Mouse (Mus musculus): Measurements from ENCODE around the gene Ndufab1.
A peak's percentile ranks its signal among the peaks of the same experiment; 100 is the strongest.

The Ndufab1 gene

GRCm38 (mm10) chr7:122094564-122095330, 6.9 kb downstream of the Ndufab1 start:
- peak; percentile 54 for DNase-seq (ENCODE audit: low read depth, low spot score)
- H3K36me3 ChIP-seq (ENCODE audit: control insufficient read depth, insufficient read depth, low read length, poor library complexity, severe bottlenecking): peaks cover 13% of the 10 kb centered on the region; the same call in 1 of the 2 replicates
- H3K27me3 ChIP-seq (ENCODE audit: control insufficient read depth, insufficient read depth, low read length, poor library complexity, severe bottlenecking): no peaks in the 10 kb centered on the region

GRCm38 (mm10) chr7:122087195-122087982, 14.3 kb downstream of the Ndufab1 start:
- Histone ChIP-seq H3K36me3 (ENCODE audit: control insufficient read depth, insufficient read depth, low read length, poor library complexity, severe bottlenecking) (peaks cover 9% of the 10 kb centered on the region; the same call in 1 of the 2 replicates), H3K27me3 (ENCODE audit: control insufficient read depth, insufficient read depth, low read length, poor library complexity, severe bottlenecking) (no peaks in the 10 kb centered on the region)
- DNase-seq (ENCODE audit: low read depth, low spot score): peak; percentile 69

- Histone ChIP-seq H3K27me3 (ENCODE audit: control insufficient read depth, insufficient read depth, low read length, poor library complexity, severe bottlenecking) (no peaks in the 10 kb centered on the region), H3K36me3 (ENCODE audit: control insufficient read depth, insufficient read depth, low read length, poor library complexity, severe bottlenecking) (peaks cover 19% of the 10 kb centered on the region; the same call in 1 of the 2 replicates)
- no peak for DNase-seq (ENCODE audit: low read depth, low spot score)
These were observed 20.6 kb downstream of the Ndufab1 start for GRCm38 (mm10) chr7:122081071-122081470.

- Histone ChIP-seq H3K27me3 (ENCODE audit: control insufficient read depth, insufficient read depth, low read length, poor library complexity, severe bottlenecking) (no peaks in the 10 kb centered on the region), H3K36me3 (ENCODE audit: control insufficient read depth, insufficient read depth, low read length, poor library complexity, severe bottlenecking) (peaks cover 20% of the 10 kb centered on the region)
- DNase-seq (ENCODE audit: low read depth, low spot score): no peak
These were observed 21.7 kb downstream of the Ndufab1 start for GRCm38 (mm10) chr7:122079798-122080554.

- DNase-seq (ENCODE audit: low read depth, low spot score): no peak
- Histone ChIP-seq H3K36me3 (ENCODE audit: control insufficient read depth, insufficient read depth, low read length, poor library complexity, severe bottlenecking) (peaks cover 25% of the 10 kb centered on the region), H3K27me3 (ENCODE audit: control insufficient read depth, insufficient read depth, low read length, poor library complexity, severe bottlenecking) (no peaks in the 10 kb centered on the region)
These were observed 27.3 kb downstream of the Ndufab1 start for GRCm38 (mm10) chr7:122074374-122074773.

GRCm38 (mm10) chr7:122067517-122068381, 33.9 kb downstream of the Ndufab1 start:
- peaks cover 6% of the 10 kb centered on the region; the same call in 1 of the 2 replicates for H3K36me3 ChIP-seq (ENCODE audit: control insufficient read depth, insufficient read depth, low read length, poor library complexity, severe bottlenecking)
- no peaks in the 10 kb centered on the region for H3K27me3 ChIP-seq (ENCODE audit: control insufficient read depth, insufficient read depth, low read length, poor library complexity, severe bottlenecking)
- DNase-seq (ENCODE audit: low read depth, low spot score): peak; percentile 38

- H3K27me3 ChIP-seq (ENCODE audit: control insufficient read depth, insufficient read depth, low read length, poor library complexity, severe bottlenecking): no peaks in the 10 kb centered on the region
- DNase-seq (ENCODE audit: low read depth, low spot score): peak; percentile 95
- H3K36me3 ChIP-seq (ENCODE audit: control insufficient read depth, insufficient read depth, low read length, poor library complexity, severe bottlenecking): peaks cover 4% of the 10 kb centered on the region; the same call in 1 of the 2 replicates
These were observed 34.7 kb downstream of the Ndufab1 start, which contains the start of the genes Ubfd1 and Ears2 for GRCm38 (mm10) chr7:122066945-122067516. Gene Ubfd1 (plus strand): TSS chr7:122067175. Gene Ears2 (minus strand): TSS chr7:122067263.

- H3K36me3 ChIP-seq (ENCODE audit: control insufficient read depth, insufficient read depth, low read length, poor library complexity, severe bottlenecking): 0 out of 2 replicates have a peak, but pooled peaks cover 2% of the 10 kb centered on the region
- no peaks in the 10 kb centered on the region for H3K27me3 ChIP-seq (ENCODE audit: control insufficient read depth, insufficient read depth, low read length, poor library complexity, severe bottlenecking)
- DNase-seq (ENCODE audit: low read depth, low spot score): no peak
These were observed 35.4 kb downstream of the Ndufab1 start for GRCm38 (mm10) chr7:122066102-122066944.

- no peak for DNase-seq (ENCODE audit: low read depth, low spot score)
- H3K36me3 ChIP-seq (ENCODE audit: control insufficient read depth, insufficient read depth, low read length, poor library complexity, severe bottlenecking): 0 out of 2 replicates have a peak, but pooled peaks cover 2% of the 10 kb centered on the region
These were observed 36.0 kb downstream of the Ndufab1 start for GRCm38 (mm10) chr7:122065656-122066055.

GRCm38 (mm10) chr7:122056633-122057032, 45.1 kb downstream of the Ndufab1 start:
- no peak for DNase-seq (ENCODE audit: low read depth, low spot score)
- H3K27me3 ChIP-seq (ENCODE audit: control insufficient read depth, insufficient read depth, low read length, poor library complexity, severe bottlenecking): no peaks in the 10 kb centered on the region
- peaks cover 4% of the 10 kb centered on the region; the same call in 1 of the 2 replicates for H3K36me3 ChIP-seq (ENCODE audit: control insufficient read depth, insufficient read depth, low read length, poor library complexity, severe bottlenecking)

More at GRCm38 (mm10) chr7:122065656-122066055, 36.0 kb downstream of the Ndufab1 start:
- H3K27me3 ChIP-seq (ENCODE audit: control insufficient read depth, insufficient read depth, low read length, poor library complexity, severe bottlenecking): no peaks in the 10 kb centered on the region

GRCm38 (mm10) chr7:122050834-122051233, 50.9 kb downstream of the Ndufab1 start:
- Histone ChIP-seq H3K36me3 (ENCODE audit: control insufficient read depth, insufficient read depth, low read length, poor library complexity, severe bottlenecking) (peaks cover 4% of the 10 kb centered on the region; the same call in 1 of the 2 replicates), H3K27me3 (ENCODE audit: control insufficient read depth, insufficient read depth, low read length, poor library complexity, severe bottlenecking) (no peaks in the 10 kb centered on the region)
- DNase-seq (ENCODE audit: low read depth, low spot score): no peak

GRCm38 (mm10) chr7:122048191-122048590, 53.5 kb downstream of the Ndufab1 start:
- Histone ChIP-seq H3K36me3 (ENCODE audit: control insufficient read depth, insufficient read depth, low read length, poor library complexity, severe bottlenecking) (peaks cover 4% of the 10 kb centered on the region; the same call in 1 of the 2 replicates), H3K27me3 (ENCODE audit: control insufficient read depth, insufficient read depth, low read length, poor library complexity, severe bottlenecking) (no peaks in the 10 kb centered on the region)
- DNase-seq (ENCODE audit: low read depth, low spot score): no peak

Data from splenic B cell, adult 2 months (primary cell).